Mouse (Mus musculus): ENCODE measurements at regions not wholly inside any gene's neighbourhood (a gene's known extent, or its start where the extent isn't known, plus 50 kb on each side); places are given as distances from the start of the nearest gene placed in this dataset.

GRCm38 (mm10) chr3:143995045-143995444, 210.0 kb downstream of the Lmo4 start:
- Histone ChIP-seq H3K4me1 (no peaks in the 10 kb centered on the region; the same call in 1 of the 2 replicates), H3K4me2 (replicated peaks) (no peak overlapping the region), H3K9ac (no peak overlapping the region), H3K36me3 (no peaks in the 10 kb centered on the region), H3K4me3 (no peak overlapping the region), H3K9me3 (no peaks in the 10 kb centered on the region), H3K27ac (no peak overlapping the region), H3K27me3 (no peaks in the 10 kb centered on the region)
- 0 out of 2 replicates have a peak, but pooled peaks have one; percentile 28 for ATAC-seq (ENCODE audit: low FRiP score, low read depth)
- WGBS = 89% methylated on average over 3 of the region's 3 CpGs

- no peaks in the 10 kb centered on the region for H3K27me3 ChIP-seq
- no peak overlapping the region for H3K27ac ChIP-seq
- H3K4me2 ChIP-seq (replicated peaks) = no peak overlapping the region
- ATAC-seq (ENCODE audit: low FRiP score, low read depth) = no peak
- H3K9me3 ChIP-seq = no peaks in the 10 kb centered on the region
- H3K4me3 ChIP-seq = no peak overlapping the region
- H3K36me3 ChIP-seq = no peaks in the 10 kb centered on the region
- 81% methylated on average over 4 of the region's 4 CpGs for WGBS
- H3K9ac ChIP-seq = no peak overlapping the region
- no peaks in the 10 kb centered on the region; the same call in 1 of the 2 replicates for H3K4me1 ChIP-seq
These were observed 216.0 kb downstream of the Lmo4 start for GRCm38 (mm10) chr3:143988991-143989390.

- ATAC-seq (ENCODE audit: low FRiP score, low read depth) = no peak
- no peak overlapping the region for H3K9ac ChIP-seq
- H3K27ac ChIP-seq = no peak overlapping the region
- no peak overlapping the region for H3K4me2 ChIP-seq (replicated peaks)
- H3K27me3 ChIP-seq = no peaks in the 10 kb centered on the region
- no peaks in the 10 kb centered on the region; the same call in 1 of the 2 replicates for H3K4me1 ChIP-seq
- H3K36me3 ChIP-seq = no peaks in the 10 kb centered on the region
- no peak overlapping the region for H3K4me3 ChIP-seq
- no peaks in the 10 kb centered on the region for H3K9me3 ChIP-seq
- 93% methylated on average over 5 of the region's 5 CpGs for WGBS
These were observed 217.0 kb downstream of the Lmo4 start for GRCm38 (mm10) chr3:143988037-143988436.

GRCm38 (mm10) chr3:143986798-143987197, 218.2 kb downstream of the Lmo4 start:
- no peaks in the 10 kb centered on the region; the same call in 1 of the 2 replicates for H3K4me1 ChIP-seq
- no peak overlapping the region for H3K27ac ChIP-seq
- no peaks in the 10 kb centered on the region for H3K36me3 ChIP-seq
- ATAC-seq (ENCODE audit: low FRiP score, low read depth) = no peak
- H3K9me3 ChIP-seq = no peaks in the 10 kb centered on the region
- no peak overlapping the region for H3K9ac ChIP-seq
- WGBS = 94% methylated on average over 2 of the region's 2 CpGs
- no peak overlapping the region for H3K4me3 ChIP-seq
- H3K4me2 ChIP-seq (replicated peaks) = no peak overlapping the region
- H3K27me3 ChIP-seq = no peaks in the 10 kb centered on the region

GRCm38 (mm10) chr3:143986200-143986506, 218.9 kb downstream of the Lmo4 start:
- Histone ChIP-seq H3K27me3 (no peaks in the 10 kb centered on the region), H3K36me3 (no peaks in the 10 kb centered on the region), H3K27ac (no peak overlapping the region), H3K4me3 (no peak overlapping the region), H3K9me3 (no peaks in the 10 kb centered on the region), H3K4me1 (no peaks in the 10 kb centered on the region; the same call in 1 of the 2 replicates), H3K9ac (no peak overlapping the region), H3K4me2 (replicated peaks) (no peak overlapping the region)
- WGBS = 74% methylated on average over 5 of the region's 5 CpGs
- no peak for ATAC-seq (ENCODE audit: low FRiP score, low read depth)

GRCm38 (mm10) chr3:143985349-143986199, 219.4 kb downstream of the Lmo4 start:
- no peak overlapping the region for H3K4me2 ChIP-seq (replicated peaks)
- H3K27me3 ChIP-seq = no peaks in the 10 kb centered on the region
- no peak for ATAC-seq (ENCODE audit: low FRiP score, low read depth)
- H3K4me1 ChIP-seq = no peaks in the 10 kb centered on the region; the same call in 1 of the 2 replicates
- no peaks in the 10 kb centered on the region for H3K9me3 ChIP-seq
- H3K36me3 ChIP-seq = no peaks in the 10 kb centered on the region
- no peak overlapping the region for H3K27ac ChIP-seq
- no peak overlapping the region for H3K9ac ChIP-seq
- H3K4me3 ChIP-seq = no peak overlapping the region
- WGBS = 66% methylated on average over 6 of the region's 6 CpGs

GRCm38 (mm10) chr3:143978703-143979102, 226.3 kb downstream of the Lmo4 start:
- Histone ChIP-seq H3K27me3 (no peaks in the 10 kb centered on the region), H3K4me2 (replicated peaks) (no peak overlapping the region), H3K9ac (no peak overlapping the region), H3K4me1 (no peaks in the 10 kb centered on the region), H3K36me3 (no peaks in the 10 kb centered on the region), H3K9me3 (no peaks in the 10 kb centered on the region), H3K4me3 (no peak overlapping the region), H3K27ac (no peak overlapping the region)
- ATAC-seq (ENCODE audit: low FRiP score, low read depth) = no peak
- 95% methylated on average over 2 of the region's 2 CpGs for WGBS

GRCm38 (mm10) chr3:143977886-143978447, 227.1 kb downstream of the Lmo4 start:
- Histone ChIP-seq H3K4me2 (replicated peaks) (no peak overlapping the region), H3K4me3 (no peak overlapping the region), H3K4me1 (no peaks in the 10 kb centered on the region), H3K27ac (no peak overlapping the region), H3K9me3 (no peaks in the 10 kb centered on the region), H3K36me3 (no peaks in the 10 kb centered on the region), H3K9ac (no peak overlapping the region), H3K27me3 (no peaks in the 10 kb centered on the region)
- WGBS = 84% methylated on average over 7 of the region's 7 CpGs
- ATAC-seq (ENCODE audit: low FRiP score, low read depth) = no peak

- Histone ChIP-seq H3K4me2 (replicated peaks) (no peak overlapping the region), H3K9me3 (no peaks in the 10 kb centered on the region), H3K4me3 (no peak overlapping the region), H3K27ac (no peak overlapping the region), H3K9ac (no peak overlapping the region), H3K36me3 (no peaks in the 10 kb centered on the region), H3K4me1 (no peaks in the 10 kb centered on the region), H3K27me3 (no peaks in the 10 kb centered on the region)
- no peak for ATAC-seq (ENCODE audit: low FRiP score, low read depth)
- WGBS = 84% methylated on average over 9 of the region's 9 CpGs
These were observed 231.4 kb downstream of the Lmo4 start for GRCm38 (mm10) chr3:143973582-143973981.

GRCm38 (mm10) chr3:143972351-143972750, 232.7 kb downstream of the Lmo4 start:
- H3K4me3 ChIP-seq = no peak overlapping the region
- H3K27me3 ChIP-seq = no peaks in the 10 kb centered on the region
- ATAC-seq (ENCODE audit: low FRiP score, low read depth) = no peak
- H3K9ac ChIP-seq = no peak overlapping the region
- no peak overlapping the region for H3K4me2 ChIP-seq (replicated peaks)
- no peak overlapping the region for H3K27ac ChIP-seq
- H3K9me3 ChIP-seq = no peaks in the 10 kb centered on the region
- H3K4me1 ChIP-seq = no peaks in the 10 kb centered on the region
- no peaks in the 10 kb centered on the region for H3K36me3 ChIP-seq

GRCm38 (mm10) chr3:143970771-143971170, 234.2 kb downstream of the Lmo4 start:
- 83% methylated on average over 11 of the region's 11 CpGs for WGBS
- Histone ChIP-seq H3K4me2 (replicated peaks) (no peak overlapping the region), H3K27me3 (no peaks in the 10 kb centered on the region), H3K9me3 (no peaks in the 10 kb centered on the region), H3K4me1 (no peaks in the 10 kb centered on the region), H3K27ac (no peak overlapping the region), H3K4me3 (no peak overlapping the region), H3K9ac (no peak overlapping the region), H3K36me3 (no peaks in the 10 kb centered on the region)
- no peak for ATAC-seq (ENCODE audit: low FRiP score, low read depth)

- no peak overlapping the region for H3K27ac ChIP-seq
- no peaks in the 10 kb centered on the region for H3K9me3 ChIP-seq
- H3K36me3 ChIP-seq = no peaks in the 10 kb centered on the region
- peaks cover 8% of the 10 kb centered on the region; the same call in 1 of the 2 replicates for H3K27me3 ChIP-seq
- WGBS = 94% methylated on average over 7 of the region's 7 CpGs
- no peak overlapping the region for H3K4me2 ChIP-seq (replicated peaks)
- peaks cover 8% of the 10 kb centered on the region for H3K4me1 ChIP-seq
- no peak overlapping the region for H3K4me3 ChIP-seq
- ATAC-seq (ENCODE audit: low FRiP score, low read depth) = no peak
- no peak overlapping the region for H3K9ac ChIP-seq
These were observed 249.5 kb downstream of the Lmo4 start for GRCm38 (mm10) chr3:143955508-143955907.
